Mouse (Mus musculus) testis, adult 10 weeks (tissue): Measurements from ENCODE around the gene Mitf. TPM values are rescaled to one million over a fixed set of nuclear protein-coding genes. Genes with fewer than 3 reads are reported as not detected.

ENCODE experiments used
- polyA plus RNA-seq: library from polyadenylated mRNA; stranded (reverse); fragments of 350-450 nt; fragmentation: Illumina TruSeq; extraction: RNeasy Lipid Tissue Mini Kit (QIAGEN cat#74804); gene quantifications from one replicate; pipeline ENCODE4 v1.2.3, GENCODE M21; 2014; ENCODE audit warnings: low read depth, low replicate concordance

Gene Mitf
- polyA plus RNA-seq = 1.9 TPM

GRCm38 (mm10) chr6:97806781-97807743 lies at the start of gene Mitf:
Mitf (plus strand) TSS chr6:97807052.

Other genes with a start within 250 kb of the Mitf start
- gene Frmd4b, start 189.5 kb upstream of the Mitf start, polyA plus RNA-seq = 15.4 TPM